ENCODE assay signal across 14 mouse cellular contexts in the genomic region with DNA sequence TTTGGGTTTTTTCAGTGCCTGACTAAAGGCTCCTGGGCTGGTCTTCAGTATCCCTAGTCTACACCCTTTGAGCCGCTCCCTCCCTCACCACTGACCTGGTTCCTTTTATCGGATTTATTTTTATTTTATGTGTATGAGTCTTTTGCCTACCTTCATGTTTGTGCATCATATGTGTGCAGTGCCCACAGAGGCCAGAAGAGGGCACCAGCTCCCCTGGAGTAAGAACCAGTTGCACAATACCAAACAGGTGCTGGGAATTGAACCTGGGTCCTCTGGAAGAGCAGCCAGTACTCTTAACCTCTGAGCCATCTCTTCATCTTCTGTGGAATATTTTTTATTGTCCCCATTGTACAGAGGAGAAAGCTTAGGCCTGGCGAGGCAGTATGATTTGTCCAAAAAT. TPM values are rescaled to one million over a fixed set of nuclear protein-coding genes. Genes with fewer than 3 reads are reported as not detected.
DNase-seq lines count a peak whose midpoint lies in the region; ATAC-seq and TF ChIP-seq lines count a peak whose summit lies in the region.
"Had no signal": no experiment of that assay in that cellular context is flagged by ENCODE, and none has a peak within 500 bp of the region (broad histone marks: within the 10 kb centered on the region; RNA-seq: fewer than 3 reads in every experiment).

No protein-coding gene starts in this region.

- no peaks in the 10 kb centered on the region for H3K4me1 ChIP-seq in intestine, postnatal 0 days (replicated peaks; ENCODE audit: control insufficient read depth, insufficient read depth, low read length)
- no peaks in the 10 kb centered on the region for H3K4me1 ChIP-seq in intestine, embryonic 15.5 days (replicated peaks)
- H3K4me1 ChIP-seq in testis, adult 2 months (ENCODE audit: control insufficient read depth, insufficient read depth, low read length) = no peaks in the 10 kb centered on the region
- H3K4me1 ChIP-seq in stomach, postnatal 0 days (replicated peaks; ENCODE audit: control insufficient read depth, insufficient read depth) = no peaks in the 10 kb centered on the region
- H3K4me1 ChIP-seq in kidney, embryonic 14.5 days (ENCODE audit: control insufficient read depth, insufficient read depth, low read length) = no peaks in the 10 kb centered on the region

- TF ChIP-seq EP300 in stomach, postnatal 0 days (optimal IDR thresholded peaks at IDR 0.05) = no peak

- no peak for TF ChIP-seq POLR2A in testis, adult 2 months (IDR thresholded peaks at IDR 0.05; ENCODE audit: control insufficient read depth, low read depth, low read length)

- 98% methylated on average over 3 of the region's 3 CpGs for WGBS in intestine, postnatal 0 days
- WGBS in intestine, embryonic 15.5 days = 98% methylated on average over 3 of the region's 3 CpGs
- 98% methylated on average over 3 of the region's 3 CpGs for whole genome bisulfite sequencing in stomach, postnatal 0 days
- 96% methylated on average over 3 of the region's 3 CpGs for WGBS in kidney, embryonic 14.5 days

- no peaks in the 10 kb centered on the region for H3K27me3 ChIP-seq in intestine, postnatal 0 days (replicated peaks; ENCODE audit: control insufficient read depth, insufficient read depth, low read length)
- H3K27me3 ChIP-seq in intestine, embryonic 15.5 days (replicated peaks) = no peaks in the 10 kb centered on the region
- H3K27me3 ChIP-seq in testis, adult 2 months (ENCODE audit: control insufficient read depth, insufficient read depth, low read length) = no peaks in the 10 kb centered on the region
- no peaks in the 10 kb centered on the region for H3K27me3 ChIP-seq in Patski
- H3K27me3 ChIP-seq in stomach, postnatal 0 days (ENCODE audit: control insufficient read depth, insufficient read depth, low read length) = no peaks in the 10 kb centered on the region
- no peaks in the 10 kb centered on the region for H3K27me3 ChIP-seq in kidney, embryonic 14.5 days (ENCODE audit: control insufficient read depth, insufficient read depth, low read length)
- H3K27me3 ChIP-seq: embryonic facial prominence, embryonic 13.5 days had no signal

- no peak for DNase-seq in testis, postnatal 14 days (ENCODE audit: low spot score)
- no peak for DNase-seq in Patski (ENCODE audit: low read depth, low spot score)
- no peak for DNase-seq in stomach, postnatal 0 days (ENCODE audit: low spot score)
- DNase-seq: adrenal gland, postnatal 14 days; cerebellum, adult 8-10 months; heart, postnatal 10 days; lung, postnatal 14 days; spleen, adult 18-20 months had no signal

- no peak overlapping the region for H3K9ac ChIP-seq in intestine, postnatal 0 days (ENCODE audit: low read depth, low read length)
- H3K9ac ChIP-seq in intestine, embryonic 15.5 days = no peak overlapping the region
- H3K9ac ChIP-seq in stomach, postnatal 0 days (ENCODE audit: low read length) = no peak overlapping the region
- no peak overlapping the region for H3K9ac ChIP-seq in kidney, embryonic 14.5 days (ENCODE audit: low read depth, low read length)
- H3K9ac ChIP-seq: embryonic facial prominence, embryonic 13.5 days had no signal

- no peak overlapping the region for H3K4me2 ChIP-seq in intestine, postnatal 0 days (replicated peaks; ENCODE audit: low read depth)
- no peak overlapping the region for H3K4me2 ChIP-seq in intestine, embryonic 15.5 days (replicated peaks)
- no peak overlapping the region for H3K4me2 ChIP-seq in stomach, postnatal 0 days (replicated peaks; ENCODE audit: low read depth)
- no peak overlapping the region for H3K4me2 ChIP-seq in kidney, embryonic 14.5 days (replicated peaks; ENCODE audit: low read depth, low read length)
- H3K4me2 ChIP-seq: embryonic facial prominence, embryonic 13.5 days had no signal

- no peak overlapping the region for H3K4me3 ChIP-seq in intestine, postnatal 0 days (ENCODE audit: low read depth, low read length)
- no peak overlapping the region for H3K4me3 ChIP-seq in intestine, embryonic 15.5 days (replicated peaks)
- no peak overlapping the region for H3K4me3 ChIP-seq in testis, adult 2 months (ENCODE audit: control insufficient read depth, low read depth, low read length)
- no peak overlapping the region for H3K4me3 ChIP-seq in stomach, postnatal 0 days (ENCODE audit: low read depth, low read length)
- H3K4me3 ChIP-seq in kidney, embryonic 14.5 days (ENCODE audit: low read length) = no peak overlapping the region
- H3K4me3 ChIP-seq: embryonic facial prominence, embryonic 13.5 days; midbrain, embryonic 10.5 days had no signal

- POLR2A ChIA-PET in Patski (lab: Charles Lee) = no interaction called here

- TF ChIP-seq CTCF in intestine, postnatal 0 days (IDR thresholded peaks at IDR 0.05; ENCODE audit: low read depth) = peak; percentile 38
- TF ChIP-seq CTCF in testis, adult 2 months (IDR thresholded peaks at IDR 0.05; ENCODE audit: control insufficient read depth, insufficient read depth, insufficient replicate concordance, low read depth, low read length) = peak; percentile 57; the same call in 1 of the 2 replicates
- peak; percentile 58 for TF ChIP-seq CTCF in Patski (IDR thresholded peaks at IDR 0.05)
- peak; percentile 45 for TF ChIP-seq CTCF in stomach, postnatal 0 days (IDR thresholded peaks at IDR 0.05; ENCODE audit: low read depth)

- no peak for ATAC-seq in intestine, postnatal 0 days
- ATAC-seq in intestine, embryonic 15.5 days = no peak
- no peak for ATAC-seq in Patski
- no peak for ATAC-seq in stomach, postnatal 0 days (ENCODE audit: low FRiP score, low TSS enrichment)
- ATAC-seq in kidney, embryonic 14.5 days (ENCODE audit: low FRiP score, low TSS enrichment) = no peak

- H3K36me3 ChIP-seq in intestine, postnatal 0 days (ENCODE audit: control insufficient read depth, insufficient read depth) = no peaks in the 10 kb centered on the region
- no peaks in the 10 kb centered on the region for H3K36me3 ChIP-seq in intestine, embryonic 15.5 days
- H3K36me3 ChIP-seq in testis, adult 2 months (ENCODE audit: control insufficient read depth, insufficient read depth, low read length) = no peaks in the 10 kb centered on the region
- no peaks in the 10 kb centered on the region for H3K36me3 ChIP-seq in stomach, postnatal 0 days (ENCODE audit: control insufficient read depth, insufficient read depth, low read length)
- H3K36me3 ChIP-seq in kidney, embryonic 14.5 days (ENCODE audit: control insufficient read depth, insufficient read depth, low read length) = no peaks in the 10 kb centered on the region
- H3K36me3 ChIP-seq: embryonic facial prominence, embryonic 13.5 days; midbrain, embryonic 10.5 days had no signal

- in situ Hi-C loops in Patski (cut with MboI; ENCODE audit: low pct_unique_long_range_greater_than_20kb) = loop anchor here (5.0 kb wide), 3 partner anchors 40 to 150 kb away; partner anchors contain the start of gene Tgfbr1

- CTCF ChIA-PET in Patski (lab: Charles Lee) = interaction anchor here (1.4 to 1.7 kb wide), 2 partner anchors 10 to 106 kb away, joined by 4 to 6 read pairs; no protein-coding TSS in a partner anchor

- no peak overlapping the region for H3K27ac ChIP-seq in intestine, postnatal 0 days (ENCODE audit: low read depth, low read length)
- H3K27ac ChIP-seq in intestine, embryonic 15.5 days = no peak overlapping the region
- no peak overlapping the region for H3K27ac ChIP-seq in testis, adult 2 months (ENCODE audit: control insufficient read depth, insufficient read depth, low read depth, low read length)
- no peak overlapping the region for H3K27ac ChIP-seq in stomach, postnatal 0 days (replicated peaks)
- no peak overlapping the region for H3K27ac ChIP-seq in kidney, embryonic 14.5 days (ENCODE audit: low read depth, low read length)
- H3K27ac ChIP-seq: embryonic facial prominence, embryonic 13.5 days; midbrain, embryonic 10.5 days had no signal

- no peaks in the 10 kb centered on the region for H3K9me3 ChIP-seq in intestine, postnatal 0 days (ENCODE audit: control insufficient read depth)
- H3K9me3 ChIP-seq in intestine, embryonic 15.5 days = no peaks in the 10 kb centered on the region
- no peaks in the 10 kb centered on the region for H3K9me3 ChIP-seq in stomach, postnatal 0 days (ENCODE audit: control insufficient read depth, low read length)
- H3K9me3 ChIP-seq in kidney, embryonic 14.5 days (ENCODE audit: control insufficient read depth, low read length) = 0 out of 2 replicates have a peak, but pooled peaks cover 4% of the 10 kb centered on the region
- H3K9me3 ChIP-seq: midbrain, embryonic 10.5 days had no signal

RNA-seq across cellular contexts. Expression of gene Col15a1, which starts 44.7 kb away (rescaled TPM):
- polyA plus RNA-seq in intestine, postnatal 0 days (2015; fragmentation: Nextera tagmentation; extraction: Ambion mirVana) = 13.0 and 13.1 TPM in 2 replicates
- polyA plus RNA-seq in intestine, embryonic 15.5 days (2015; fragmentation: Nextera tagmentation; extraction: Ambion mirVana) = 15.5 and 16.0 TPM in 2 replicates
- 30.0 and 34.7 TPM in 2 replicates for polyA plus RNA-seq in testis, adult 2 months (2012; rRNA removed)
- 0.09 TPM for polyA plus RNA-seq in Patski (2021)
- 25.0 and 28.6 TPM in 2 replicates for polyA plus RNA-seq in stomach, postnatal 0 days (2015; fragmentation: Nextera tagmentation; extraction: Ambion mirVana)
- 16.3 and 21.8 TPM in 2 replicates for polyA plus RNA-seq in kidney, embryonic 14.5 days (2014; fragmentation: Nextera tagmentation; extraction: Ambion mirVana)

Comparison
In these comparisons a context has a peak if more than half of its experiments do, and no peak if none do; other contexts are left out.
1. RNA of gene Col15a1, which starts 44.7 kb away (polyA plus RNA-seq): 30.0 to 34.7 TPM in testis, adult 2 months, 25.0 to 28.6 TPM in stomach, postnatal 0 days, 16.3 to 21.8 TPM in kidney, embryonic 14.5 days, 15.5 to 16.0 TPM in intestine, embryonic 15.5 days and 13.0 to 13.1 TPM in intestine, postnatal 0 days; 0.09 TPM in Patski (single experiment); every median in the first group is over 10 times any median in the second.
2. Peak in every context shown above with its lines, with median percentiles within 50 percentile points of each other: CTCF ChIP-seq.